Mouse (Mus musculus) kidney, adult 11 months (tissue): ENCODE measurements around the gene Cela2a.

ENCODE experiments used
- DNase-seq: peaks from one replicate; pipeline ENCODE4 v3.0.0; 2022

The Cela2a gene

GRCm38 (mm10) chr4:141826060-141826459, at the start of gene Cela2a:
TSS of gene Cela2a (minus strand) at chr4:141826160.
- DNase-seq: no peak

DNA sequence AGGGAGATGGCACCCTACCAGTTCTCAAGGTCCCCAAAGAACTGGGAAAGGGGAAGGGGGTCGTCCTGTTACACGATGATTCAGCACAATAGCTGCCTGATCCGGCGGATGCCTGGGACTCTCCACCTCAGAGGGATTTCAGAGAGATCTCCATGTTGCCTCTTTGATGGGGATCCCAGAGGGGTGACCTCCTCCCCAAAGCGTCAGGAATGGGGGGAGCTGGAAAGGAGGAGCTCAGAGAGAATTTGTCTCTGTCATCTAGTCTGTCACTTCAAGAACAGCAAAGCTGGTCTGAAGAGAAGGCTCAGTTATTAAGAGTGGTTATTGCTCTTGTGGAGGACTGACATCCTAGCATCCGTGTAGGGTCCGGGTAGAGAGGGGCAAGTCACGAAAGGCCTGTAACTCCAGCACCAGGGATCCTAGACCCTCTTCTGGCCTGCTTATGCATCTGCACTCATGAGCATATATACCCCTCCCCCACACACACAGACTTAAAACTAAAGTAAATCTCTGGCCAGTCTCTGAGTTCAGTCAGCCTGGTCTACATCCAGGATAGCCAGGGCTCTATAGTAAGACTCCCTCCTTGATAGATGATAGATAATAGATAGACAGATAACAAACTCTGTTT, 49.6 kb upstream of the Cela2a start:
- DNase-seq: no peak

DNA sequence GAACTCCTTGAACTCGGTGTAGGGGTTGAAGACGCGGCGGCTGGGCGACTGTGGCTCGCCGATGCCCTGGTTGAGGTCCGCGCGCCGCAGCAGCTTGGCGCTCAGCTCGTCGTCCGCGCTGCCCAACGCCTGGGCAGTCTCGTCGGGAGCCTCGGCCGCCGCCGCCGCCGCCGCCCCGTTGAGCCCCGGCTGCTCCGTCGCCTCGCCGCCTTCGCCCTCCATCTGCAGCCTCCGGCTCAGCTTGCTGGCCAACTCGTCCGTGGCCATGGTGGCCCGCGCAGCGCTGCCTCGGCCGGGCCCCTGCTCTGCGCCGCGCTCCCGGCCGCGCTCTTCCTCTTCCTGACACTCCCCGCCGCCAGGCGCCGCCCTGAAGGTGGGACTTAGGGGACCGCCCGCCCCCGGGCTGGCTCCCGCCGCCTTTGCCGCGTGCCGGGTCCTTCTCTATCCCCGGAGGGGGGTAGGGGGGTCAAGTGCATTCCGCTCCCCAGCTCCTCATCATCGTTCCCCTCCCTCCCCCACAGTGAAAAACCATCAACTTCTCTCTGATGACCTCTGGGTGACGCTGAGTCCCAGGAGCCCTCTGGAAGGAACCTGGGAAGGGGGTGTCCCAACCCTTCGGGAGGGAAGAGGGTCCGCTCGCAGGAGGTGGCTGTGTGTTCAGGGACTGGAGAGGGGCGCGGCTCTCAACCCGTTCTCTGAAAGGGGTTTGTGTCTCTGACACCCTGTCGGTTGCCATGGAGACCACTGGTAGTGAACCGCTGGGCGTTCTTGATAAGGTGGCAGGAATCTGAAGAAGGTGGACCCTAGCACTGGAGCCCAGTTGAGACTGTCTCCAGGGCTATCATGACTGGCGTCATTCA, 48.9 kb upstream of the Cela2a start, which contains the start of gene Efhd2:
TSS of gene Efhd2 (minus strand) at position 320 of the 860 bp plus-strand sequence.
- DNase-seq: peak; percentile 70

DNA sequence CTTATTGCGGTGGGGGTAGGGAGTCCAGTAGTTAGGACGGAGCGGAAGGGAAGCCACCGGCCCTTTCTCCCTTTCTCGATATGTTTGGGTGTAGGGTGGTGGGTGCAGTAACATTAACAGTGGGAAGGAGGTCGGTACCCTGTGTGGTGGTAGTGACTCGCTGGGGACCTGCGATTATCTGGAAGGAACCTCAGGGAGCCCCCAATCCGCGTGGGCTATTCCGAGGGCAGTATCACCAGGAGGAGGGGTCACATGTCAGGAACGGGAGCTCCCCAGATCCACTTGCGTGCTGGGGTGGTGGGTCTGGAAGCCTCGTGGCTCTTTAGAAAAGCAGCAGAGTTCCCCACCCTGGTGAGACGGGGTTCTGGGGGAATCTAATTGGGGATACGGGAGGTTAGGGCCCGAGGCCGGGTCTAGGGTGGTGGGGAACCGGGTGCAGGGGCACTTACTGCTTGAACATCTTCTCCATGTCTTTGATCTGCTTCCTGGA, 48.2 kb upstream of the Cela2a start:
- no peak for DNase-seq

GRCm38 (mm10) chr4:141872977-141873376, 47.0 kb upstream of the Cela2a start:
- no peak for DNase-seq

GRCm38 (mm10) chr4:141871909-141872308, 45.9 kb upstream of the Cela2a start:
- no peak for DNase-seq

DNA sequence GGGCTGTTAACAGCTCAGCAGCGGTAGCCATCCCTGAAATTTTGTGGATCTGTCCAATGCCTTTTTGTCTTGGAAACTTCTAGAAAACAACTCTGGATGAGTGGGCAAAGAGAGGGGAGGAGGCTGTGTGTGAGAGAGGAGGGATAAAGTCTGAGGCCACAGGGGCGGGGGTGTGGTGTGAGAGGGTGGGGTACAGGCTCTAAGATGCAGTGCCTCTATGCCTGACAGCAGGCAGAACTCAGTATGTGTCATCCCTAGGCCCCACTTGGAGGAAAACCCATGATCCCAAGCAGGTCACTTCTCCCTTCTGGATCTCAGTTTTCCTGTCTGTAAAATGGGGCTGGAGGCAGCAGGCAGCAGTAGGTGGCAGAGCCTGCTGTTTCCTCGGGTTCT, 45.4 kb upstream of the Cela2a start:
- DNase-seq: no peak

GRCm38 (mm10) chr4:141870666-141871332, 44.8 kb upstream of the Cela2a start:
- DNase-seq: peak; percentile 80

DNA sequence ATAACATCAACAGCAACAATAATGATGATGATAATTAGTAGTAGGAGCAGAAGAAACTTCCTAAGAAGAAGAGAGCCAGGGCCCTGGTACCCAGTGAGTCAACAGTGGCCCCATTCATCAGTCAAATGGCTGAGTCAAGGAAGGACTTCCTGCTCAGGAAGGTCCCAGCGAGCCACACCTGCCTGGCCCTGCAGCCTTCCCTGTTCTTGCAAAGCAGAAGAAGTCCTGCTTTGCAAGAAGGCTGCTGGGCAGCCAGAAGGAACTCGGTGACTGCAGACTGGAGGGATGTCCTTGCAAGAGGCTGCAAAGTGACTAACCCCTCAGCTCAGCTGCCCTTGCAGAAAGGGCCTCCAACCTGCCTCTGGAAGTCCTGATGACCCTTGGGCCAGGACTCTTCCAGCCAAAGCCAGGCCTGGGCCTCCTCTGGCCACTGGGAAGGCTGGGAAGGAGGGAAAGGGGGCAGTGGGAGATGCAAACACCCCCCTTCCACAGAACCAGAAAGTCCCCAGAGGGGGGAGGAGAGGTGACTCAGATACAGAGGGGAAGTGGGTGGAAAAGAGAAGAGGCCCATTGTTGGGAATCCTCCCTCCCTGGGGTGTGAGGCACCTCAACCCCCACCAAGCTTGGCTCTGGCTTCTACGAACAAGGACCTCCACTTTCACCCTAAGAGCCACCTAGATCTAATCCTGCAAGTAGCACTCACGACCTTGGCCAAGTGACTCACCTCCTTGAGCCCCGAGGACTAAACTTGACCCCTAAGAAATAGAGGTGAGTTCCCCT, 43.7 kb upstream of the Cela2a start:
- no peak for DNase-seq

GRCm38 (mm10) chr4:141868051-141868450, 42.1 kb upstream of the Cela2a start:
- DNase-seq: no peak

GRCm38 (mm10) chr4:141867498-141867897, 41.5 kb upstream of the Cela2a start:
- peak; percentile 31 for DNase-seq

DNA sequence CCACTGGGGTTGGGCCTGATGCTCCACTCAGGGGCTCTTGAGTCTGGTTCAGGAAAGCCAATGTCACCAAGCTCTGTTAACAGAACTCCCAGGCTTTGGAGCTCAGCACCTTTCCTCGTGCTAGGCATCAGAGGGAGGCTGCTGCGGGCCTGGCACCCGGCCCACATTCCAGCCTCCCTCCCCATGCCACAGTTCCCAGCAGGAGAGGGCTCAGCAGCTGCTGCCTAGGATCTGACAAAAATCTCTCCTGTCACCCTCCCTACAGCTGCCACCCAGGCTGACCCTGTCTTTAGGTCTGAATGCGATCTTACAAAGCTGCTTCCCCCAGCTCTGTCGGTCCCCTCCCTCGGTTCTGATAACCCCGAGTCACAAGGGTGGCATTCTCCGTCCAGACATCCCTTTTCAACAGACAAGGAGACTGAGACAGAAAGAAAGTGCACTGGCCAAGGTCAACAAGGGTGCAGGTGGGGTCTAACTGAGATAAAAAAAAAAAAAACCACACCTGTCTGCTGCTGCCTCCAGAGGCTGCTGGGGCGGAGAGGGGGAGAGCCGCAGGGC, 41.1 kb upstream of the Cela2a start:
- DNase-seq: peak; percentile 69

GRCm38 (mm10) chr4:141865600-141865999, 39.6 kb upstream of the Cela2a start:
- DNase-seq: peak; percentile 51

GRCm38 (mm10) chr4:141865006-141865405, 39.0 kb upstream of the Cela2a start:
- DNase-seq: no peak

GRCm38 (mm10) chr4:141864506-141864905, 38.5 kb upstream of the Cela2a start:
- no peak for DNase-seq

- DNase-seq: no peak
These were observed 37.8 kb upstream of the Cela2a start for GRCm38 (mm10) chr4:141863726-141864280.

GRCm38 (mm10) chr4:141862867-141863266, 36.9 kb upstream of the Cela2a start:
- no peak for DNase-seq

DNA sequence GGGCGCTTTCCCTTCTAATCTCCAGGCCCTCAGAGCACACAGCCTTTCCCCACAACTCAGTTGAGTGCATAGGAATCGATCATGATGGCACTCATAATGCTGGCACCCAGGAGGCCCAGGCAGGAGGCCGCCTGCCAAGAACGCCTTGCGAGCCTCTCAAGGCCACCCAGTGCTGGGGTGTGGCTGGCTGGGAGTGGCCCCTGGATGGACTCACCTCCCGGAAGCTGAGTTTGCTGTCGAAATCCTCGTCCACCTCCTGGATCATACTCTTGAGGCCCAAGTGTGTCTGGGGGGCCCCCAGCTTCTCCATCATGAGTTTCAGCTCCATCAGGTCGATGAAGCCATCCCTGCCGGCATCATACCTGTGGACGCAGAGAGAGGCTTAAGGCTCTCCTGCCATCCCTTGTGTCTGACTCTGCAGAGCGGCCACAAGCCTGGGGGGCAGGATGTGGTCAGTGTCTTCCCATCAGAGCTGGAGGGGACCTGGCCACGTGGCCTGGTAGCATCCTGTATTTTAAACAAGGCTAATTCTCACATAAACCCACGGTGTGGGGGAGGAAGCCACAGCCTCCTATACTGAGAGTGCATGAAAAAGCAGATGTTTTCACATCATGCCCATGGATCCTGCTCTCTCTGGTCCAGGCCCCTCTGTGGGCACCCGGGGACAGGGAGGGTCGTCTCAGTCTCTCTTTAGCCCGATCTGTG, 35.8 kb upstream of the Cela2a start:
- no peak for DNase-seq

- no peak for DNase-seq
These were observed 34.4 kb upstream of the Cela2a start for GRCm38 (mm10) chr4:141860246-141860841.

GRCm38 (mm10) chr4:141859351-141859750, 33.4 kb upstream of the Cela2a start:
- DNase-seq: no peak

GRCm38 (mm10) chr4:141858501-141858900, 32.5 kb upstream of the Cela2a start:
- peak; percentile 34 for DNase-seq
